Mouse (Mus musculus) thymus, postnatal 36 days (tissue): ENCODE results near the gene Ttll9.
A peak's percentile ranks its signal among the peaks of the same experiment; 100 is the strongest.

Source experiments
- DNase-seq, 2 experiments: peaks; one replicate each; pipeline ENCODE4 v3.0.0; 2022; ENCODE audit warnings: mixed read lengths in 2 of 2

The Ttll9 gene

GRCm38 (mm10) chr2:152962091-152962793 lies at the start of gene Ttll9:
Gene Ttll9 (plus strand): TSS chr2:152962485.
- peak; percentile 13 to 14 for DNase-seq

DNA sequence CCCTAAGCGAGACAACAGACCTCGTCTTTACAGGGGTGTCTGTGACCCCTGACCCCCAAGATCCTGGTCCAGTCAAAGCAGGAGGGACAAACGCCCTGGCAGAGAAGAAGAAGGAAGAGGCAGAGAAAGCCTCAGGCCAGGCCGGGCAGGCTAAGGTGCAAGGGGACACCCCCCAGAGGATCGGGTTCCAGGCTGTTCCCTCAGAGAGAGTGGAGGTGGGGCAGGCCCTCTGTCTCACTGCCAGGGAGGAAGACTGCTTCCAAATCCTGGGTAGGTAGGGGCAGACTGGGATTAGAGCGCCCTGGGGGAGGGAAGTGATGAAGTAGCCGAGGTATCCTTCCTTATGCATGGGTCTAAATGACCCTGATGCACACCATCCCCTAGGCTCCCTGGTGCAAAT lies 48.8 kb upstream of the Ttll9 start:
- DNase-seq = no peak

GRCm38 (mm10) chr2:152914310-152915120 lies 47.8 kb upstream of the Ttll9 start:
- peak; percentile 69 to 75 for DNase-seq

- DNase-seq = no peak
These were observed 46.8 kb upstream of the Ttll9 start for GRCm38 (mm10) chr2:152915453-152915852.

DNA sequence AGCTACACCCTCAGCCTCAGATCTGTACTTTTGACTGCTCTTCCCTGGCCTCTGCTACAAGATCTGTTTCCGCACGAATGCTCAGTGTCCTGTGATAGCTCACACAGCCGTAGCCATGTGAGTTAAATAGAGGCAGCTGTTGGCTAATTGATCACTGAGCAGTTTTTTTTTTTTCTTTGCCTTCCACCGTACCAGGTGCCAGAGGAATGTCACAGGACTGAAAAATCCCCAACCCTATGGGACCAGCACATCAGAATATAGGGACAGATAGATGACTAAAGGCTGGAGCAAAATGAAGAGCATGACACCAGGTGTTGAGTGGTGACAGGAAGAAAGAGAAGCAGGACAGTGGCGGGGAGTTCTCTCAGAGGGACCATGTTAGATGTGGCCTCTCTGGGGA lies 46.2 kb upstream of the Ttll9 start:
- DNase-seq = no peak

GRCm38 (mm10) chr2:152917671-152918070 lies 44.6 kb upstream of the Ttll9 start:
- no peak for DNase-seq

- DNase-seq = no peak
These were observed 39.9 kb upstream of the Ttll9 start for GRCm38 (mm10) chr2:152922376-152922775.

GRCm38 (mm10) chr2:152923621-152924020 lies 38.7 kb upstream of the Ttll9 start:
- no peak for DNase-seq

GRCm38 (mm10) chr2:152924128-152924527 lies 38.2 kb upstream of the Ttll9 start:
- DNase-seq = no peak

- DNase-seq = no peak
These were observed 37.7 kb upstream of the Ttll9 start for GRCm38 (mm10) chr2:152924543-152924942.

- no peak for DNase-seq
These were observed 37.0 kb upstream of the Ttll9 start for GRCm38 (mm10) chr2:152925189-152925872.

GRCm38 (mm10) chr2:152926896-152927295 lies 35.4 kb upstream of the Ttll9 start:
- DNase-seq = no peak

DNA sequence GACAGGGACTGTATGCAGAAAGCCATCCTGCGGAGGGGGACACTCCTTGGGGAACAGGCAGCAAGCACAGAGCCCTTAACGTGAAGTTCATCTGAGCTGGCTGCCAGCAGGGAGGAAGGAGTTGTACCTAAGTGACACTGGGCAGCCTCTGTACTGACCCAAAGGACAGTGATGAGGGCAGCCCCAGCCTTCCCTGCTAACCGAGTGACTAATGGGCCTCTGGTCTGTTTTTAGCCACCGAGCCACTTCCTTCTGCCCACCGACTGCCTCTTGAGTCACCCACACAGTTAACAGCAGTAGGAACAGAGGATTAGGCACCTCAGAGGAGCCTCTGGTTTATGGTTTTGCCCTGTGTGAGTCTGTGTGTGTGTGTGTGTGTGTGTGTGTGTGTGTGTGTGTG lies 34.9 kb upstream of the Ttll9 start:
- no peak for DNase-seq

DNA sequence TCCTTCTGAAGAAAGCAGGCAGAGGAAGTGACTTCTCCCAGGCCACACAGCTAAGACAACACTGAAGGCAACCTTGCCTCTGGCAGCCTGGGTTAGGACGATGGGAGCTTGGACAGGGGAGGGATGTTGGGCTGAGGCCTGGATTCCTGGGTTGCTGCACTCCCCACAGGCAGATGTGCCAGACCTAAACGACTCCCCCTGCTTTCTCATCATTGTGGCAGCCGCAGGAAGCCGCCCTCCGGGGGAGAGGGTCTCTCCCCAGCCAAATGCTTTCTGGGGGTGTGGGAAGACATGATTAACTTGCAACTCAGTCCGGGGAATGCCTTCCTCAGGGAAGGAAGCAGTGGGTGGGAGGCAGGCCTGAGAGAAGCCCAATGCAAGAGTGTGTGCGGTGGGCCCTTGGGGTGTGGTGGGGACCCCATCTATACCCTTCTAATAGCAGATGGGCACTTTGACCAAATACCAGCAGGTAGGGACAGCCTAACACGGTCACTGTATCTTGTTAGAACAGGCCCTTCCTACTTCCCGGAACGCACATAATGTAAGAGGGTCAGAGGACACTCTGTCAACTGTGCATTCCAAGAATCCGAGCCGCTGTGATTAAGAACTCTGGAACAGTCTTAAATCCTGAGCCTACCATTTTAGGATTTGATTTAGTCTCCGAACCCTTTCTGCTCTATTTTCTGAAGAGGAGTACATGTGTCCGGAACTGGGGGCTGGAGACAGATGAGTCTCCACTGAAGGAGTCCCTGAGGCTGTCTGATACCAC lies 33.9 kb upstream of the Ttll9 start:
- DNase-seq = no peak

DNA sequence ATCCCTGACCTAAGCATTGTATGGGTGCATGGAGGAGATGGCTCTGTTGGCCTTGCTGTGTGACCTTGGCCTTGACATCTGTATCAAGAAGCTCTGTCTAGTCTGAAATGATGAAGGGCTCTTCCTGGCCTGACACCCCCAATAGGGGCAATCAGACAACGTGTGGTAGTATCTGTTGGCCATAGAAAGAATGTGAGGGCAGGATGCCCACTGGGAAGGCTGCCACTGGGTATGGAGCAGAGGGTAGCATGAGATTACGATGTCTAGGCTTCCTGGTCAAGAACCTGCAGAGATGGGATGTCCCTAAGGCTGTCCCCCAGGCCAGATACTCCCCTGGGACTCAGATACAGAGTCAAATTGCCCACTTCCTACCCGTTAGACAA lies 33.3 kb upstream of the Ttll9 start:
- no peak for DNase-seq

DNA sequence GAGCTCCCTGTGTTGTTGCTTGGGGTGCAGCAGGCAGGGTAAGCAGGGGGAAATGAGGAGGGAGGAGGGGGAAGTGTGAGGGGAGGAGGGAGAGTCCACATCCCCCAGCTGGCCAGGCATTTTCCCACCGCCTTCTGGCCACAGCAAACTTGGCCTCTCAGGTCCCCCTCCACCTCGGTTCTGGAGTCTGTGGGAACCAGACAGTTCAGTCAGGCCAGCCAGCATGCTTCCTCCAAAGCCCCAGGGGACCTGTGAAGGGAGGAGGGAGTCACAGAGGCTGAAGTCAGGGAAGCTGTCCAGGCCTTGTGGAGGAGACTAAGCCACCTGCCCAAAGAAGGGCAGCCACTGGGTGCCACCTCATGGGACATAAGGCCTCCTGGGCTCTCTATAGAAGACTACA lies 32.0 kb upstream of the Ttll9 start:
- no peak for DNase-seq

- no peak for DNase-seq
These were observed 30.7 kb upstream of the Ttll9 start for GRCm38 (mm10) chr2:152931456-152932160.

GRCm38 (mm10) chr2:152933048-152933447 lies 29.2 kb upstream of the Ttll9 start, which contains the start of gene Foxs1:
Gene Foxs1 (minus strand): TSS chr2:152933208.
- no peak for DNase-seq

- peak; percentile 23 to 37 for DNase-seq
These were observed 28.7 kb upstream of the Ttll9 start for GRCm38 (mm10) chr2:152933614-152934013.

DNA sequence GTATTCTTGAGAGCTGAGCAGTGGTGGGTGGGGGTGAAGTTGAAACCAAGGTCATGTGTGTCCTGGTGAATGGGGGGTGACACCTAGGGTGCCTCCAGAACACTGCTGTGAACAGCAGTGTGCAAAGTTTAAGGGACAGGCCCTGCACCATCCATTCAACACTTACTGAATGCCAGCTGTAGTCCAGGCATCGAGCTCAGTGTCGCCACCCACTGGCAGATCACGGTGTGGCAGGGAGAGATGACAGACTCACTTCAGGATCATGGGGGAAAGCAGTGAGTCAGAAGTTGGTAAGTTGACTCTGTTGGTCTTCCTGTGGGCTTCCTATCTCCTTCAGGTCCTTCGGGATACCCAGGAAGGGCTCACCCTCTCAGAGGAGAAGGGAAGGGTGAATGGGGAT lies 22.4 kb upstream of the Ttll9 start:
- DNase-seq = peak; percentile 35 to 56

DNA sequence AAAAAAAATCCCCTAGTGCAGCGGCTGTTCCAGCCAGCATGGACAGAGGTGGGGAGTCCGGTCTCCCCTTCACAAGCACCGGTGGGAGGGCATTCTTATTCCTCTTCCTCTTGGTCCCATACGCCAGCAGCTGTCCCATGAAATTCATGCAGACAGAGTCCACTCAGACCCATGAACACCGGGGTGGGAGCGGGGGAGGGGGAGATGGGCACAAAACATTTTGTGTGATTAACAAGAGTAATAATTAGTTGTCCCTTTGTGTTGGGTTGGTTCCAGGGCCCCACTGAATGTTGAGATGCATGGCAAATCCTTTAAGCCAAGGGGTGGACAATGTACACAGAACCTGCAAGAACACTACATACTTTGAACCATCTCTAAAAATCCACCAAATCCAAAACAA lies 21.2 kb upstream of the Ttll9 start:
- no peak for DNase-seq

DNA sequence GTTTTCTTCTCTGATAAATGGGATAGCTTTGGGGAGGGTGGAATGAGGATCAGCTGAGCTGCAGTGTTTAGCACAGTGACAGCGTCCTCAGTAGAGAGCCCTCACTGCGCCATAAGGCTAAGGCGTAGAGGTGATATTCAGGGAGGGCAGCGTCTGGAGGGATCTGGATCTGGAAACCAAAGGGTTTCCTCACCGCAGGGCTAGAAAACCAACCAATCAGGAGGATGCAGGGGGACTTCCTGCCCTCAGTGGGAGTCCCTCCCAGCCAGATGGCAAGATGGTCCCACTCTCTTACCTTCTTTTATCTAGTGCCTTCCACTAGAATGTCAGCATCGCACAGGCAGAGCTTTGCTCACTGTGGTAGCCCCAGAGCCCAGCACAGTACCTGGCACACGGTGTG lies 20.5 kb upstream of the Ttll9 start:
- no peak for DNase-seq
